Mouse (Mus musculus): ENCODE results near the gene Bicc1. TPM values are rescaled to one million over a fixed set of nuclear protein-coding genes. Genes with fewer than 3 reads are reported as not detected.

The Bicc1 gene
- polyA plus RNA-seq, 1 experiment from 2014 or later = 6.4 TPM

GRCm38 (mm10) chr10:71087359-71087716 is 72.2 kb downstream of the Bicc1 start:
- Histone ChIP-seq H3K4me2 (replicated peaks; ENCODE audit: low read depth) (no peak overlapping the region), H3K9ac (ENCODE audit: low read depth, low read length) (no peak overlapping the region), H3K9me3 (ENCODE audit: control insufficient read depth) (no peaks in the 10 kb centered on the region), H3K27me3 (replicated peaks; ENCODE audit: control insufficient read depth, insufficient read depth, low read length) (no peaks in the 10 kb centered on the region), H3K4me3 (ENCODE audit: low read depth, low read length) (no peak overlapping the region), H3K4me1 (replicated peaks; ENCODE audit: control insufficient read depth, insufficient read depth, low read length) (no peaks in the 10 kb centered on the region), H3K36me3 (ENCODE audit: control insufficient read depth, insufficient read depth) (no peaks in the 10 kb centered on the region), H3K27ac (ENCODE audit: low read depth, low read length) (no peak overlapping the region)
- WGBS = 65% methylated on average over 4 of the region's 4 CpGs
- no peak for ATAC-seq
- TF ChIP-seq CTCF (IDR thresholded peaks at IDR 0.05; ENCODE audit: low read depth) = no peak

- H3K36me3 ChIP-seq (ENCODE audit: control insufficient read depth, insufficient read depth) = no peaks in the 10 kb centered on the region
- ATAC-seq = no peak
- H3K4me1 ChIP-seq (replicated peaks; ENCODE audit: control insufficient read depth, insufficient read depth, low read length) = no peaks in the 10 kb centered on the region
- H3K27ac ChIP-seq (ENCODE audit: low read depth, low read length) = no peak overlapping the region
- H3K4me2 ChIP-seq (replicated peaks; ENCODE audit: low read depth) = no peak overlapping the region
- no peak overlapping the region for H3K9ac ChIP-seq (ENCODE audit: low read depth, low read length)
- TF ChIP-seq CTCF (IDR thresholded peaks at IDR 0.05; ENCODE audit: low read depth) = no peak
- no peaks in the 10 kb centered on the region for H3K9me3 ChIP-seq (ENCODE audit: control insufficient read depth)
- no peak overlapping the region for H3K4me3 ChIP-seq (ENCODE audit: low read depth, low read length)
- no peaks in the 10 kb centered on the region for H3K27me3 ChIP-seq (replicated peaks; ENCODE audit: control insufficient read depth, insufficient read depth, low read length)
- WGBS = 65% methylated on average over 4 of the region's 4 CpGs
Measured at GRCm38 (mm10) chr10:71086571-71087358, 72.7 kb downstream of the Bicc1 start.

GRCm38 (mm10) chr10:71082986-71083385 is 76.5 kb downstream of the Bicc1 start:
- Histone ChIP-seq H3K27ac (ENCODE audit: low read depth, low read length) (no peak overlapping the region), H3K36me3 (ENCODE audit: control insufficient read depth, insufficient read depth) (no peaks in the 10 kb centered on the region), H3K9ac (ENCODE audit: low read depth, low read length) (no peak overlapping the region), H3K4me2 (replicated peaks; ENCODE audit: low read depth) (no peak overlapping the region), H3K4me3 (ENCODE audit: low read depth, low read length) (no peak overlapping the region), H3K27me3 (replicated peaks; ENCODE audit: control insufficient read depth, insufficient read depth, low read length) (no peaks in the 10 kb centered on the region), H3K4me1 (replicated peaks; ENCODE audit: control insufficient read depth, insufficient read depth, low read length) (no peaks in the 10 kb centered on the region), H3K9me3 (ENCODE audit: control insufficient read depth) (no peaks in the 10 kb centered on the region)
- WGBS = 77% methylated on average over 6 of the region's 6 CpGs
- TF ChIP-seq CTCF (IDR thresholded peaks at IDR 0.05; ENCODE audit: low read depth) = no peak
- no peak for ATAC-seq

- no peak for TF ChIP-seq CTCF (IDR thresholded peaks at IDR 0.05; ENCODE audit: low read depth)
- Histone ChIP-seq H3K27me3 (replicated peaks; ENCODE audit: control insufficient read depth, insufficient read depth, low read length) (no peaks in the 10 kb centered on the region), H3K9me3 (ENCODE audit: control insufficient read depth) (no peaks in the 10 kb centered on the region), H3K4me2 (replicated peaks; ENCODE audit: low read depth) (no peak overlapping the region), H3K27ac (ENCODE audit: low read depth, low read length) (no peak overlapping the region), H3K4me3 (ENCODE audit: low read depth, low read length) (no peak overlapping the region), H3K36me3 (ENCODE audit: control insufficient read depth, insufficient read depth) (no peaks in the 10 kb centered on the region), H3K9ac (ENCODE audit: low read depth, low read length) (no peak overlapping the region), H3K4me1 (replicated peaks; ENCODE audit: control insufficient read depth, insufficient read depth, low read length) (no peaks in the 10 kb centered on the region)
- 92% methylated on average over 5 of the region's 5 CpGs for WGBS
- ATAC-seq = no peak
Measured at GRCm38 (mm10) chr10:71078856-71079255, 80.6 kb downstream of the Bicc1 start.

GRCm38 (mm10) chr10:71065009-71065408 is 94.5 kb downstream of the Bicc1 start:
- no peak overlapping the region for H3K27ac ChIP-seq (ENCODE audit: low read depth, low read length)
- H3K4me2 ChIP-seq (replicated peaks; ENCODE audit: low read depth) = no peak overlapping the region
- ATAC-seq = no peak
- H3K9ac ChIP-seq (ENCODE audit: low read depth, low read length) = no peak overlapping the region
- H3K4me3 ChIP-seq (ENCODE audit: low read depth, low read length) = no peak overlapping the region
- H3K9me3 ChIP-seq (ENCODE audit: control insufficient read depth) = no peaks in the 10 kb centered on the region
- WGBS = 46% methylated on average over 4 of the region's 4 CpGs
- H3K36me3 ChIP-seq (ENCODE audit: control insufficient read depth, insufficient read depth) = no peaks in the 10 kb centered on the region
- no peaks in the 10 kb centered on the region for H3K27me3 ChIP-seq (replicated peaks; ENCODE audit: control insufficient read depth, insufficient read depth, low read length)
- TF ChIP-seq CTCF (IDR thresholded peaks at IDR 0.05; ENCODE audit: low read depth) = no peak
- H3K4me1 ChIP-seq (replicated peaks; ENCODE audit: control insufficient read depth, insufficient read depth, low read length) = no peaks in the 10 kb centered on the region

GRCm38 (mm10) chr10:71064576-71064975 is 94.9 kb downstream of the Bicc1 start:
- Histone ChIP-seq H3K4me2 (replicated peaks; ENCODE audit: low read depth) (no peak overlapping the region), H3K9ac (ENCODE audit: low read depth, low read length) (no peak overlapping the region), H3K27ac (ENCODE audit: low read depth, low read length) (no peak overlapping the region), H3K9me3 (ENCODE audit: control insufficient read depth) (no peaks in the 10 kb centered on the region), H3K4me1 (replicated peaks; ENCODE audit: control insufficient read depth, insufficient read depth, low read length) (no peaks in the 10 kb centered on the region), H3K27me3 (replicated peaks; ENCODE audit: control insufficient read depth, insufficient read depth, low read length) (no peaks in the 10 kb centered on the region), H3K36me3 (ENCODE audit: control insufficient read depth, insufficient read depth) (no peaks in the 10 kb centered on the region), H3K4me3 (ENCODE audit: low read depth, low read length) (no peak overlapping the region)
- WGBS = 90% methylated on average over 6 of the region's 6 CpGs
- no peak for ATAC-seq
- TF ChIP-seq CTCF (IDR thresholded peaks at IDR 0.05; ENCODE audit: low read depth) = no peak

Measured in intestine, postnatal 0 days (tissue).